Mouse (Mus musculus) liver, embryonic 14.5 days (tissue): Measurements from ENCODE around the gene Optc. TPM values are rescaled to one million over a fixed set of nuclear protein-coding genes. Genes with fewer than 3 reads are reported as not detected.

Source experiments
- ATAC-seq: fragments of 200-750 bp; cut with Nextera tagmentation; 2 replicates; pipeline ENCODE4 v1.8.0; 2017; ENCODE audit warnings: moderate number of reproducible peaks, mild to moderate bottlenecking, moderate library complexity; ENCODE audit not compliant: insufficient read depth
- DNase-seq, 3 experiments: peaks; one replicate each; pipeline ENCODE4 v3.0.0-alpha.2; 2012 to 2013; ENCODE audit warnings: low read depth in 3 of 3, low spot score in 3 of 3
- H3K27ac ChIP-seq: fragments of 300-500 bp; sonication (generic); 2 replicates; pipeline ENCODE4 v1.5.1; 2014; ENCODE audit warnings: moderate library complexity, mild to moderate bottlenecking, control low read depth, inconsistent platforms
- H3K27me3 ChIP-seq: fragments of 300-500 bp; sonication (generic); 2 replicates; pipeline ENCODE4 v1.6.1; 2014; ENCODE audit warnings: mild to moderate bottlenecking, low read length, moderate library complexity; ENCODE audit not compliant: control insufficient read depth, insufficient read depth
- H3K36me3 ChIP-seq: fragments of 300-500 bp; sonication (generic); replicated peaks from 2 replicates; pipeline ENCODE4 v1.6.1; 2014; ENCODE audit warnings: low read depth; ENCODE audit not compliant: control insufficient read depth, insufficient read depth
- H3K4me1 ChIP-seq, 2 experiments: fragments of 200-500 bp in 1 of 2; fragments of 300-500 bp in 1 of 2; sonication (generic) in 1 of 2; replicated peaks; 2 replicates each; pipeline ENCODE4 v1.6.1; 2012 to 2014; ENCODE audit warnings: antibody characterized with exemption in 1 of 2, inconsistent platforms in 1 of 2, low read length in 1 of 2; ENCODE audit not compliant: control insufficient read depth in 2 of 2, insufficient read depth in 2 of 2
- H3K4me2 ChIP-seq: fragments of 300-500 bp; sonication (generic); 2 replicates; pipeline ENCODE4 v1.6.1; 2014; ENCODE audit warnings: low read depth, mild to moderate bottlenecking, control low read depth, moderate library complexity
- H3K4me3 ChIP-seq, 2 experiments: fragments of 200-500 bp in 1 of 2; fragments of 300-500 bp in 1 of 2; sonication (generic) in 1 of 2; 2 replicates each; pipeline ENCODE4 v1.5.1; 2012 to 2014; ENCODE audit warnings: low read depth in 2 of 2, low read length in 2 of 2, mild to moderate bottlenecking in 2 of 2, control low read depth in 1 of 2, inconsistent platforms in 1 of 2, moderate library complexity in 1 of 2; ENCODE audit not compliant: insufficient read depth in 1 of 2
- H3K9ac ChIP-seq: fragments of 300-500 bp; sonication (generic); replicated peaks from 2 replicates; pipeline ENCODE4 v1.6.1; 2014; ENCODE audit warnings: mild to moderate bottlenecking, control low read depth, moderate library complexity
- H3K9me3 ChIP-seq: fragments of 300-500 bp; sonication (generic); 2 replicates; pipeline ENCODE4 v1.6.1; 2016; ENCODE audit warnings: low read length, mixed read lengths; ENCODE audit not compliant: control insufficient read depth
- CTCF ChIP-seq: IDR thresholded peaks from 2 replicates; pipeline ENCODE4 v1.5.1; 2016; ENCODE audit warnings: antibody characterized with exemption, low read depth, control low read depth
- EP300 ChIP-seq: IDR thresholded peaks from 2 replicates; pipeline ENCODE4 v1.6.1; 2016; ENCODE audit warnings: antibody characterized with exemption, low read depth
- WGBS: fragments of 180-500 bp; shearing (Covaris S2); extraction: QIAGEN DNeasy Blood & Tissue Kit; methylation state at CpG from one replicate; pipeline ENCODE4 v1.1.7; 2014; ENCODE audit not compliant: insufficient replicate concordance; 5-methylcytosine and 5-hydroxymethylcytosine counted together
- polyA plus RNA-seq, 2 experiments: library from polyadenylated mRNA; depleted of rRNA in 1 of 2; stranded (reverse) in 1 of 2; unstranded in 1 of 2; fragments of >200 nt; fragmentation: Nextera tagmentation in 1 of 2; extraction: Ambion mirVana in 1 of 2; gene quantifications; 2 replicates each; pipeline versions ENCODE4 v1.2.1 to v1.2.3; 2012 to 2014

The Optc gene
- polyA plus RNA-seq, 2 experiments, result 0.11 TPM; not detected in 1

- Histone ChIP-seq H3K27ac (no peak overlapping the region), H3K4me3 (no peak overlapping the region), H3K4me1 (peaks cover 0 to 17% of the 10 kb centered on the region in 2 experiments), H3K27me3 (peaks cover 16% of the 10 kb centered on the region), H3K9ac (no peak overlapping the region), H3K4me2 (no peak overlapping the region), H3K36me3 (no peaks in the 10 kb centered on the region), H3K9me3 (no peaks in the 10 kb centered on the region)
- peak; percentile 97 for TF ChIP-seq CTCF
- TF ChIP-seq EP300, result no peak
- ATAC-seq, result no peak
- 25% methylated on average over 4 of the region's 4 CpGs for whole genome bisulfite sequencing
- peak in 1 of 3 experiments; percentile 53 for DNase-seq
Measured at GRCm38 (mm10) chr1:133911456-133911855, 3.7 kb upstream of the Optc start.

GRCm38 (mm10) chr1:133911008-133911407, 3.2 kb upstream of the Optc start:
- no peak overlapping the region for H3K4me2 ChIP-seq
- peaks cover 0 to 17% of the 10 kb centered on the region in 2 experiments for H3K4me1 ChIP-seq
- ATAC-seq, result no peak
- H3K9me3 ChIP-seq, result no peaks in the 10 kb centered on the region
- no peak for DNase-seq
- no peak overlapping the region for H3K4me3 ChIP-seq
- TF ChIP-seq CTCF (no peak), EP300 (no peak)
- WGBS, result 59% methylated on average over 4 of the region's 4 CpGs
- H3K27me3 ChIP-seq, result peaks cover 19% of the 10 kb centered on the region
- H3K9ac ChIP-seq, result no peak overlapping the region
- H3K36me3 ChIP-seq, result no peaks in the 10 kb centered on the region
- no peak overlapping the region for H3K27ac ChIP-seq

- H3K27ac ChIP-seq, result no peak overlapping the region
- H3K36me3 ChIP-seq, result no peaks in the 10 kb centered on the region
- no peak overlapping the region for H3K9ac ChIP-seq
- H3K4me2 ChIP-seq, result no peak overlapping the region
- TF ChIP-seq CTCF, result no peak
- TF ChIP-seq EP300, result no peak
- DNase-seq (no peak), ATAC-seq (no peak)
- peaks cover 0 to 17% of the 10 kb centered on the region in 2 experiments for H3K4me1 ChIP-seq
- no peaks in the 10 kb centered on the region for H3K9me3 ChIP-seq
- WGBS, result 64% methylated on average over 7 of the region's 7 CpGs
- H3K27me3 ChIP-seq, result peaks cover 20% of the 10 kb centered on the region
- no peak overlapping the region for H3K4me3 ChIP-seq
Measured at GRCm38 (mm10) chr1:133910108-133910507, 2.3 kb upstream of the Optc start.

- Histone ChIP-seq H3K4me1 (peaks cover 0 to 17% of the 10 kb centered on the region in 2 experiments), H3K27ac (no peak overlapping the region), H3K27me3 (peaks cover 20% of the 10 kb centered on the region), H3K36me3 (no peaks in the 10 kb centered on the region), H3K9me3 (no peaks in the 10 kb centered on the region), H3K9ac (peak overlapping the region; percentile 20; the same call in 1 of the 2 replicates), H3K4me3 (peak overlapping the region; percentile 26 to 39), H3K4me2 (peak overlapping the region; percentile 69)
- WGBS, result 15% methylated on average over 27 of the region's 27 CpGs
- peak; percentile 17; the same call in 1 of the 2 replicates for ATAC-seq
- no peak for DNase-seq
- TF ChIP-seq CTCF (no peak), EP300 (no peak)
Measured at GRCm38 (mm10) chr1:133908659-133909575, 1.1 kb upstream of the Optc start.

- no peak overlapping the region for H3K27ac ChIP-seq
- no peaks in the 10 kb centered on the region for H3K36me3 ChIP-seq
- H3K9me3 ChIP-seq, result no peaks in the 10 kb centered on the region
- 54% methylated on average over 12 of the region's 12 CpGs for WGBS
- H3K4me2 ChIP-seq, result no peak overlapping the region
- no peak overlapping the region for H3K9ac ChIP-seq
- H3K27me3 ChIP-seq, result peaks cover 20% of the 10 kb centered on the region
- TF ChIP-seq CTCF, result no peak
- no peak for TF ChIP-seq EP300
- H3K4me1 ChIP-seq, result peaks cover 0 to 17% of the 10 kb centered on the region in 2 experiments
- no peak for ATAC-seq
- DNase-seq, result no peak
- H3K4me3 ChIP-seq, result no peak overlapping the region
Measured at GRCm38 (mm10) chr1:133906420-133906819, 1.4 kb downstream of the Optc start.
